Mouse (Mus musculus) splenic B cell, adult 2 months (primary cell): ENCODE measurements around the gene B430305J03Rik.
A peak's percentile ranks its signal among the peaks of the same experiment; 100 is the strongest.

ENCODE experiments used
- DNase-seq: peaks from one replicate; pipeline ENCODE4 v3.0.0-alpha.2; 2011; ENCODE audit warnings: low read depth, low spot score
- H3K27me3 ChIP-seq: 2 replicates; pipeline ENCODE4 v1.6.1; 2012; ENCODE audit warnings: mild to moderate bottlenecking, low read length, moderate library complexity, mixed read lengths; ENCODE audit not compliant: control insufficient read depth, poor library complexity, insufficient read depth, severe bottlenecking
- H3K36me3 ChIP-seq: 2 replicates; pipeline ENCODE4 v1.6.1; 2012; ENCODE audit warnings: mild to moderate bottlenecking, low read length, moderate library complexity, mixed read lengths; ENCODE audit not compliant: control insufficient read depth, poor library complexity, insufficient read depth, severe bottlenecking

B430305J03Rik gene

DNA sequence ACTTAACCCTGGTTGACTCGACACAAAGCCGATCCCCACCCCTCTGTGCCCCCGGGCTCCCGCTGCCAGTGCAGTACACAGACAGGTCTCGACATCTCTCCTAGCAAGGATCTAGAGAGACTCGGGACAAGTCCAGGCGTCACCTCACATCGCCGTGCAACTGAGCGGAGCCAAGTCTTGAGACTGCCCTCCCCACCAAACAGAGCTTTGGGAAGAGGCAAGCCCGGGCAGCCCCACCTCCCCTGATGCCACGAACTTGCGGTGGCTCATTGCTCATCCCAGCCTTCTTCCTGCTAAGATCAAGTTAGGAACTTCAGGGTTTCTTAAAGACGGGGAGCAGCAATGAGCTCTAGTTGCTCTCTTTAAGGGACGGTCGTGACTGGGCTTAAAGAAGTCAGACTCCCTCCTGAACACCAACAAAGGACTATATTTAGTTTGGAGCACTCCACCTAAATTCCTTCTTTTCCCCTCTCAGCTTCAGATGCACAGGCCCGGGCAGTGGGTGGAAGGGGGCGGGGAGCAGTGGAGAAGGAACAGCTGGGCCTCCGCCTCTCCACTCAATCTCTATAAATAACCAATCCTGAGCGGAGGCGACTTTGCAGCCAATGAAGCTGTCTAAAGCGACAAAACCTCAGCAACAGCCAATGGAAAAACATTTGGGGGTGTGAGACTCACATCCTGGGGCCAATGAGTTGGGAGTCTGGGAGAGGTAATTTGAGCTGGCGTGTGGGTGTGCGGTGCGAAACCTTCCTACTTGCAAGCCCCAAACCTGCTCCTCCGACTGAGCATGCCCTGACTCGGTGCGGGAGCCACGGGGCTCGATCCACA is 2.4 kb downstream of the B430305J03Rik start:
- DNase-seq = peak; percentile 71
- Histone ChIP-seq H3K36me3 (no peaks in the 10 kb centered on the region), H3K27me3 (no peaks in the 10 kb centered on the region)

DNA sequence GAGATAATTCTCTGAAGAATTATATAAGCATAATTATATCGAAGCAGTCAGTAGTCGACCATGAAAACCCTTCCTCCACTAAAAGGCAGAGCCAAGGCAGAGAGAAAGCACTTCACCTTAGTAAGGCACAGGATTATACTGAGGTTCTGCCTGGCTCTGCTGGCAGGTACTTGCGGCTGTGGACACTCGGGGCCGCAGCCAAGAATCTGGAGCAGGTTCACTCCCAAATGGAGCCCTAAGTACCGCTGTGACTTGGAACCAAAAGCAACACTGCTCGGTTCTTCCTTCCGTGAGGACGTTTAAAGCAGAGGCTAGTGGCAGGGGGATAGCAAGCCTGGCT is 3.0 kb downstream of the B430305J03Rik start:
- Histone ChIP-seq H3K36me3 (no peaks in the 10 kb centered on the region), H3K27me3 (no peaks in the 10 kb centered on the region)
- DNase-seq = peak; percentile 19

DNA sequence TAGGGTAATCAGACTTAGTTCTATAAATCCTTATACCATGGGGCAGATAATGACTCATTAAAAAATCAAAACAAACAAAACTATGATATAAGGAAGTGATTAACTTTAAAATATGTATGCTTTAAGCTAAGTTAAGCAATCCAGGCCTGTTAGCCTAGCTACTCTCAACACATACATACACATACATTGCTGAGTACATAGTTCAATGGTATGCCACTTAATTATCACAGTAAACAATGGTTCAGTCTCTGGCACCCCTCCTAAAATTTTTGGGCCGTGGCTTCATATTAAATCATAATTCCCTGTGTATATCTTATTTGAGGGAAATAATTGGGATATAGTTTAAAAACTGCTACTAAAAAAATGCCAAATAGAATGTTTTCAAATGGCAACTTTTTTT is 4.4 kb downstream of the B430305J03Rik start, which contains the start of gene Rap2b:
Rap2b (plus strand) TSS at position 301 of the 400 bp plus-strand sequence.
- Histone ChIP-seq H3K27me3 (no peaks in the 10 kb centered on the region), H3K36me3 (no peaks in the 10 kb centered on the region)
- no peak for DNase-seq

DNA sequence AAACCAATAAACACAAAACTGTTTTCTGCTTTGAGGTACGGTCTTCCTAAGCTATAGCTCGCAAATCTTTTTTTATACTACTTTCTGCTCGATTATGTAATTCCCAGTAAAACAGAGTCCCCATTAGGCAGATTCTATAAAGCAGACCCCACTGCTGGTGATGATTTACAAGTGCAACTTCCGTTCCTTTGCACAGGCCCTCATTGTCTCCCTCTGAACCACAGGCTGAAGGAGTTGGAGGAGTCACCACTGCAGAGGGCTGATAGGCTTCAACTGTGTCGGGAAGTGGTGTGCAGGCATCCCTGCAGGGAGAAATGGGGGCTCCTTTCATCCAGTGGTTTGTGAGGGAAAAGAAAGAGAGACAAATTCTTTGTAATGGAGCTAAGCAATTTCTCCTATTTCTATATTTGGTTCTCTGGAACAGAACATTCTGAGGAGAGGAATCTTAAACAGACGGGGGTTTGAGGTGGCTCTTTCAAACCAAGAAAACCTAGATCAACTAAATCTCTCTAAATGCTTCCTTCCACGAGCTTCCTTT is 6.9 kb downstream of the B430305J03Rik start:
- DNase-seq = no peak
- no peaks in the 10 kb centered on the region for H3K36me3 ChIP-seq
- H3K27me3 ChIP-seq = no peaks in the 10 kb centered on the region

- Histone ChIP-seq H3K36me3 (no peaks in the 10 kb centered on the region), H3K27me3 (no peaks in the 10 kb centered on the region)
- peak; percentile 77 for DNase-seq
Observed at GRCm38 (mm10) chr3:61358107-61358506, 7.6 kb downstream of the B430305J03Rik start.

GRCm38 (mm10) chr3:61355464-61355863 is 10.3 kb downstream of the B430305J03Rik start:
- Histone ChIP-seq H3K27me3 (no peaks in the 10 kb centered on the region), H3K36me3 (no peaks in the 10 kb centered on the region)
- no peak for DNase-seq

- H3K27me3 ChIP-seq = no peaks in the 10 kb centered on the region
- no peaks in the 10 kb centered on the region for H3K36me3 ChIP-seq
- no peak for DNase-seq
Observed at GRCm38 (mm10) chr3:61349433-61349832, 16.3 kb downstream of the B430305J03Rik start.

DNA sequence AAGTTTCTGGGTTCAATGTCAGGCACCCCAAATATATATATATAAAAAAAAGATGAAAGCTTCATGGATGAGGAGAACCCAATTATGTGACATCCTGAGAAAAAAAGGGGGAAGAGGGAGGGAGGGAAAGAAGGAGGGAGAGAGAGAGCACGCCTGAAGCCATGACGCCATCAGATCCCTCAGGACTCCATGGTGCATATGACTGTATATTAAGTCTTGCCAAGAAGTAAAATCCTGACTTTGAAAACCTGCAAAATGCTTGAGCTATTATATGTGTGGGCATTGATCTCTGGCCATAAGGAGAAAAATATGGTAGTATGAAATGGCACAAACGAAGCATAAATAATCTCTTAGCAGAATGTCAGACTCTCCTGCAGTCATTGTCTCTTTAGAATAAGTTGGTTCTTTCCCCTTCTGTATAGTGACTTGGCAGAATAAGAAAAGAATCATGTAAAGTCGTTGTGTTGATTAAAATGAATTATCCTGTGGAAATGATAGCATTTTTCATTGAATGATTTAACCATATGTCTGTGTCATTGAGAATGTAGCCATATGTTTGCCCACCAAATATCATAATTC is 17.6 kb downstream of the B430305J03Rik start:
- no peak for DNase-seq
- no peaks in the 10 kb centered on the region for H3K27me3 ChIP-seq
- no peaks in the 10 kb centered on the region for H3K36me3 ChIP-seq

GRCm38 (mm10) chr3:61345636-61346035 is 20.1 kb downstream of the B430305J03Rik start:
- Histone ChIP-seq H3K27me3 (no peaks in the 10 kb centered on the region), H3K36me3 (no peaks in the 10 kb centered on the region)
- DNase-seq = no peak

DNA sequence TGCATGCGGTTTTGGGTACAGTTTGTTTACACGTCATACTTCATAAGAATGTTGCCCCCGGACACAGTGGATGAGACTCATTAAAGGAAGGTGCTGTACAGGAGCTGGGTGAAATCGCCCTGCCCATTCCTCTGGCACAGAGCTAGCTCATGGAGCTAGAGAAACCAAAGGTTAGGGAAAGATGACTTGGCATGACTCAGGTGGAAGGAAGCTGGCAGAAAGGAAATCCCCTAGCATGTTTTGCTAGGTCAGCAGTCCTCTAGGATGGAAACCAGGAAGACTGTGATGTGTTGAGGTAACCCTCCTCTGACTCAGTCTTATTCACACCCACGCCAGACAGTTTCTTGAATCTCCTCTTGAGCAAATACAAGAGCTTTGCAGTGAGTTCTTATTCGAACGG is 21.7 kb downstream of the B430305J03Rik start:
- Histone ChIP-seq H3K36me3 (no peaks in the 10 kb centered on the region), H3K27me3 (no peaks in the 10 kb centered on the region)
- no peak for DNase-seq

DNA sequence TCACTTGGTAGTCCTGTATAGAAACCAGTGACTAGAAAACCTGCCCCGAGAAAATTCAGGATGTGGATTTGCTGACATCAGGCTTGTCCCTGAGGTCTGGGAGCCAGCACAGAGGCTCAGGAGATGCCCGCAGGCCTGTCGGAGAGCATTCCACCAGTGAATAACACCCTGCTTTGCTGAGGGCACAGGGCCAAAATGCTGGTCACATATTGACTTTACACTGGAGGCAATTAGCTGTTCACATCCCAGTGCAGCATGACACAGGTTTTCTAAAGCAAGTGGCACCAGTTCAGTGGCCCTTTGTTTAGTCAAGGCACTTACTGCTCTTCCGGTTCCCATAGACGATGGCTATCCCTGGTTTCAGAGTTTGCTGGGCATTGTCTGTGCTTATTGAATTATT is 25.4 kb downstream of the B430305J03Rik start:
- no peaks in the 10 kb centered on the region for H3K36me3 ChIP-seq
- H3K27me3 ChIP-seq = no peaks in the 10 kb centered on the region
- DNase-seq = no peak

- no peaks in the 10 kb centered on the region for H3K27me3 ChIP-seq
- DNase-seq = no peak
- no peaks in the 10 kb centered on the region for H3K36me3 ChIP-seq
Observed at GRCm38 (mm10) chr3:61337230-61337629, 28.5 kb downstream of the B430305J03Rik start.

DNA sequence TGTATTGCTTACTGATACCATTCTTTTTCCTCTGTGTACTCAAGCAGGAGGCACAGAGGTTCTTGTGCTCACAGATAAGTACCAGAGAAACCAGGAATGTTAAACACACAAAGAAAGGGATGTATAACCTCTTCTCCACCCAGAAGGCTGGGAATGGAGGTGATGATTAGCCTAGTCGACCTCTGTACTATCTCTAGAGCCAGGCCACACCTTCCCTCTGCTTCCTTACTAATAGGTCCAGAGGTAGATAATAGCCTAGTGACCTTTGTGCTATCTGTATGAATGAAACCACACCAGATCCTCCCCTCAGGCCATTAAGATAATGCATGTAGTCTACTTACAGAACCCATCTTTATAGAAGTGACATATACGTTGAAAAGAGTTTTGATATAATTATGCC is 29.5 kb downstream of the B430305J03Rik start:
- no peak for DNase-seq
- H3K27me3 ChIP-seq = no peaks in the 10 kb centered on the region

DNA sequence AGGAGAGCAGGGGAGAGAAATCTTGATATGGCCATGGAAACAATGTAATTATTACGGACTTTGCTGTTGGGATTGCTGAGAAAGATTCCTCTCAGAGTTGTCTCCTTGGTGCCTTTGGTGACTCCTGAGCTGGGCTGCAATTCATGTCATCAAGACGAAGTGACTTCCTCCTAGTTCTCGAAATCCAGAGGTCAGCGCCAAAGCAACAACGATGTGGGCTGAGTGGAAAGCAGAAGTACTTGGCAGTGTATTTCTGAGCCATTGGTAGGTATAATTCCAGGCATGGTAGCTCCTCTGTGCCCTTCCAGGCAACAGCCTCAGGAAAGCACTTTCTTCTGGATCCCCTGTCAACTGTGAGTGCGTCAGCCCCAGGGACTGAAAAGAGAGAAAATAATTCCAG is 44.1 kb downstream of the B430305J03Rik start:
- Histone ChIP-seq H3K36me3 (no peaks in the 10 kb centered on the region), H3K27me3 (0 out of 2 replicates have a peak, but pooled peaks cover 1% of the 10 kb centered on the region)
- DNase-seq = no peak

More for the DNA sequence above, 29.5 kb downstream of the B430305J03Rik start:
- H3K36me3 ChIP-seq = no peaks in the 10 kb centered on the region

- no peak for DNase-seq
- H3K27me3 ChIP-seq = no peaks in the 10 kb centered on the region
- H3K36me3 ChIP-seq = no peaks in the 10 kb centered on the region
Observed at GRCm38 (mm10) chr3:61320031-61320430, 45.7 kb downstream of the B430305J03Rik start.
